Mouse (Mus musculus) heart, embryonic 10.5 days (tissue): ENCODE data around the gene Odf3l2. TPM values are rescaled to one million over a fixed set of nuclear protein-coding genes. Genes with fewer than 3 reads are reported as not detected.

ENCODE experiments used
- DNase-seq: peaks from one replicate; pipeline ENCODE4 v3.0.0-alpha.2; 2017; ENCODE audit warnings: low spot score
- H3K27ac ChIP-seq: fragments of 300-500 bp; sonication (generic); 2 replicates; pipeline ENCODE4 v1.5.1; 2016; ENCODE audit warnings: mild to moderate bottlenecking
- H3K27me3 ChIP-seq: fragments of 300-500 bp; sonication (generic); 2 replicates; pipeline ENCODE4 v1.6.1; 2016; ENCODE audit warnings: mild to moderate bottlenecking; ENCODE audit not compliant: poor library complexity, insufficient read depth, severe bottlenecking
- H3K36me3 ChIP-seq: fragments of 300-500 bp; sonication (generic); 2 replicates; pipeline ENCODE4 v1.6.1; 2016; ENCODE audit warnings: mild to moderate bottlenecking, moderate library complexity
- H3K4me1 ChIP-seq: fragments of 300-500 bp; sonication (generic); 2 replicates; pipeline ENCODE4 v1.6.1; 2016; ENCODE audit warnings: mild to moderate bottlenecking
- H3K4me3 ChIP-seq: fragments of 300-500 bp; sonication (generic); 2 replicates; pipeline ENCODE4 v1.5.1; 2016; ENCODE audit warnings: mild to moderate bottlenecking, moderate library complexity
- H3K9me3 ChIP-seq: fragments of 300-500 bp; sonication (generic); 2 replicates; pipeline ENCODE4 v1.6.1; 2016; ENCODE audit warnings: mild to moderate bottlenecking, moderate library complexity
- WGBS: fragments of 180-500 bp; shearing (Covaris S2); methylation state at CpG from one replicate; pipeline ENCODE4 v1.1.7; 2016; 5-methylcytosine and 5-hydroxymethylcytosine counted together
- polyA plus RNA-seq: library from polyadenylated mRNA; unstranded; fragments of >200 nt; fragmentation: Nextera tagmentation; extraction: Ambion mirVana; gene quantifications from 2 replicates; pipeline ENCODE4 v1.2.1, GENCODE M21; 2016

Gene Odf3l2
- polyA plus RNA-seq, 1 experiment from 2014 or later, result not detected

- Histone ChIP-seq H3K4me3 (peak overlapping the region; percentile 70), H3K27ac (peak overlapping the region; percentile 17), H3K9me3 (no peaks in the 10 kb centered on the region), H3K36me3 (no peaks in the 10 kb centered on the region), H3K4me1 (peaks cover 29% of the 10 kb centered on the region), H3K27me3 (peaks cover 65% of the 10 kb centered on the region)
- 9% methylated on average over 51 of the region's 51 CpGs for WGBS
- no peak for DNase-seq
Measured at GRCm38 (mm10) chr10:79612192-79613135, 33.1 kb downstream of the Odf3l2 start.

DNA sequence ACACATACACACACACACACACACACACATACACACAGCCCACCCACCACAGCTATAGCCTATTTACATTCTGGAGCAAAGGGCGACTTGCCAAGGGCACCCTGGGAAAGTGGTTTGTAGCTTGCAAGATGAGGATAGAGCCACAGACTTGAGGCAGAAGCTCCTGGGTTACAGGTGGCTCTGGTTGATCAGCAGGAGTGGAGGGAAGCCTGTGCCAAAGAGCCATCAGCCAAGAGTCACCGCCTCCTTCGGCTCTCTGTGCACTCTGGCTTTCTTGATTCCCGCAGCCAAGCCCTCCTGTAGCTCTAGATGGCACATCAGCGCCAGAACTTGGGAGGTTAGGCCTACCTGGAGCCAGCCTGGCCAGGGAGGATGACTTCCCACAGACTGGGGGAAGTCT lies 34.2 kb downstream of the Odf3l2 start:
- Histone ChIP-seq H3K4me1 (peaks cover 29% of the 10 kb centered on the region), H3K27me3 (peaks cover 65% of the 10 kb centered on the region), H3K27ac (no peak overlapping the region), H3K4me3 (peak overlapping the region; percentile 70; the same call in 1 of the 2 replicates), H3K36me3 (no peaks in the 10 kb centered on the region), H3K9me3 (no peaks in the 10 kb centered on the region)
- 23% methylated on average over 5 of the region's 5 CpGs for WGBS
- DNase-seq, result no peak

GRCm38 (mm10) chr10:79609276-79609675 lies 36.3 kb downstream of the Odf3l2 start:
- Histone ChIP-seq H3K27me3 (peaks cover 56% of the 10 kb centered on the region), H3K4me3 (no peak overlapping the region), H3K9me3 (no peaks in the 10 kb centered on the region), H3K27ac (no peak overlapping the region), H3K4me1 (peaks cover 29% of the 10 kb centered on the region), H3K36me3 (no peaks in the 10 kb centered on the region)
- 79% methylated on average over 3 of the region's 3 CpGs for WGBS
- no peak for DNase-seq

- WGBS, result 37% methylated on average over 2 of the region's 2 CpGs
- H3K27ac ChIP-seq, result no peak overlapping the region
- H3K27me3 ChIP-seq, result peaks cover 42% of the 10 kb centered on the region
- DNase-seq, result no peak
- no peaks in the 10 kb centered on the region for H3K36me3 ChIP-seq
- H3K9me3 ChIP-seq, result no peaks in the 10 kb centered on the region
- H3K4me1 ChIP-seq, result peaks cover 16% of the 10 kb centered on the region
- no peak overlapping the region for H3K4me3 ChIP-seq
Measured at GRCm38 (mm10) chr10:79607892-79608291, 37.6 kb downstream of the Odf3l2 start.

GRCm38 (mm10) chr10:79606537-79606936 lies 39.0 kb downstream of the Odf3l2 start:
- Histone ChIP-seq H3K27me3 (peaks cover 29% of the 10 kb centered on the region), H3K4me1 (peaks cover 2% of the 10 kb centered on the region), H3K9me3 (no peaks in the 10 kb centered on the region), H3K36me3 (no peaks in the 10 kb centered on the region), H3K27ac (no peak overlapping the region), H3K4me3 (no peak overlapping the region)
- WGBS, result 68% methylated on average over 4 of the region's 4 CpGs
- no peak for DNase-seq

DNA sequence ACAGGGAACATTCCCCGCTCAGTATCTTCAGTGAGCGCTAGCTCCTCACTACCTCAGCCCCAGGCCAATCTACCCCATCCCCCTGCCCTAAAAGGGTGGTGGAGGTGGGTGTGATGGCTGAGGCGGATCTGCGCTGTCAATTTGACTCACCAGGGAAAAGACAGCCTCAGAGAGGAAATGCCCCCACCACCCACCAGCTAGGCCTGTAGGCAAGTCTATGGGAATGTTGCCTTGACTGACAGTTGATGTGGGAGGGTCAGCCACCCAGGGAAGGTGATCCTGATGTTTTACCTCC lies 47.7 kb downstream of the Odf3l2 start:
- no peaks in the 10 kb centered on the region for H3K36me3 ChIP-seq
- no peaks in the 10 kb centered on the region; the same call in 1 of the 2 replicates for H3K4me1 ChIP-seq
- H3K4me3 ChIP-seq, result no peak overlapping the region
- H3K27me3 ChIP-seq, result peaks cover 48% of the 10 kb centered on the region
- no peak for DNase-seq
- no peak overlapping the region for H3K27ac ChIP-seq
- WGBS, result 72% methylated on average over 4 of the region's 4 CpGs
- H3K9me3 ChIP-seq, result no peaks in the 10 kb centered on the region

GRCm38 (mm10) chr10:79597051-79597935 lies 48.2 kb downstream of the Odf3l2 start:
- Histone ChIP-seq H3K9me3 (no peaks in the 10 kb centered on the region), H3K4me1 (no peaks in the 10 kb centered on the region; the same call in 1 of the 2 replicates), H3K27me3 (peaks cover 48% of the 10 kb centered on the region), H3K4me3 (no peak overlapping the region), H3K36me3 (no peaks in the 10 kb centered on the region), H3K27ac (no peak overlapping the region)
- DNase-seq, result no peak
- 38% methylated on average over 13 of the region's 13 CpGs for WGBS

DNA sequence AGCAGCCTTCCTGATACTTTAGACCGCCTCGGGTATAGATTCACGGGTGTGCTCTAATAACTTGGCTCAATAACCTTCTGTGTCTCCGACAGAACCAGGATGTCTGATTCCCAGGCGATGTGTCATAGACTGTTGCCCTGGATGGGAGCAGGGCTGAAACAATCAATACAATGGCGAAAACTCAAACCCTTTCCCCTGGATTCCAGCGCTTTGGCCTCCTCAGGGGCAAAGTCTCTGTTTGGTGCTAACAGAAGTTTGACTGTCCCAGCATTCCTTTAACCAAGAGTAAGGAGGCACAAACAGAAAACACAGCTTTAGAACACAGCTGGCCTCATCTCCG lies 50.0 kb downstream of the Odf3l2 start:
- no peaks in the 10 kb centered on the region for H3K36me3 ChIP-seq
- no peaks in the 10 kb centered on the region; the same call in 1 of the 2 replicates for H3K4me1 ChIP-seq
- H3K4me3 ChIP-seq, result no peak overlapping the region
- H3K27me3 ChIP-seq, result peaks cover 48% of the 10 kb centered on the region
- no peaks in the 10 kb centered on the region for H3K9me3 ChIP-seq
- 54% methylated on average over 8 of the region's 8 CpGs for WGBS
- no peak overlapping the region for H3K27ac ChIP-seq
- no peak for DNase-seq

GRCm38 (mm10) chr10:79594872-79595589 lies 50.5 kb downstream of the Odf3l2 start:
- 19% methylated on average over 17 of the region's 17 CpGs for WGBS
- H3K4me1 ChIP-seq, result no peaks in the 10 kb centered on the region; the same call in 1 of the 2 replicates
- H3K9me3 ChIP-seq, result no peaks in the 10 kb centered on the region
- H3K27ac ChIP-seq, result no peak overlapping the region
- H3K36me3 ChIP-seq, result no peaks in the 10 kb centered on the region
- no peak overlapping the region for H3K4me3 ChIP-seq
- peaks cover 48% of the 10 kb centered on the region for H3K27me3 ChIP-seq
- peak; percentile 86 for DNase-seq

DNA sequence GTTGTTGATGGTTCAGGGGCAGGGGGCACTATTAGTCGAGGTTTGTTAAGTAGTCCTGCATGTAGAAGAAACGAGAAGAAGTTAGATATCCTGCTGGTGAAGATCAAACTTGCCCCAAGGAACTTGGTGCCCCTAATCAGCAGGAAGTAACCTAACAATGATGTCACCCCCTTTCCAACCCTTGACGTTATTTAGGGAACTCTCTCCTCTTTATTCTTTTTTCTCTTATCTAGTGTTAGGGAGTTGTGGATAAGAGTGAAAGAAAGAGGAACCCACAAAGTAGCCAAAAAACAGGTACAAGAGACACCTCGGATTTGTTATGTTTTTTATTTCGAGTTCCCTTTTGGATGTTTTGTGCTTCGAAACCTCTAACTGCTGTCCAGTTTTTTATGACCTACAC lies 51.4 kb downstream of the Odf3l2 start:
- Histone ChIP-seq H3K4me1 (no peaks in the 10 kb centered on the region; the same call in 1 of the 2 replicates), H3K36me3 (no peaks in the 10 kb centered on the region), H3K4me3 (no peak overlapping the region), H3K27ac (no peak overlapping the region), H3K27me3 (peaks cover 48% of the 10 kb centered on the region), H3K9me3 (no peaks in the 10 kb centered on the region)
- WGBS, result 49% methylated on average over 6 of the region's 6 CpGs
- no peak for DNase-seq

DNA sequence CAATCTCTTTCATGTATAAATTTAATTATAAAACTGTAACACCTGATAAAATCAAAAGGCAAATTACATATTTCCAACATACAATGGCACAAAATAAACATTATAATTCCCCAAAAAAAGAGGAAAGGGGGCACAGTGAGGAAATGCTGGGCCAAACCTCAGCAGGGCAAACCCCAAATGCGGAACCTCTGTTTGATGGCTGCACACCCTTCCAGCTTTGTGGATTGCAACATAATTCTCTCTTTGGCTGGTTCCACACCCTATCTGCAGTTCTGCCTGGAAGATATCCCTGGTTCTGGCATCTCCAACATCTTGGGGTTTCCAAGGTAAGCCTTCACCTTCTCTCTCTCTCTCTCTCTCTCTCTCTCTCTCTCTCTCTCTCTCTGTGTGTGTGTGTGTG lies 54.8 kb downstream of the Odf3l2 start:
- Histone ChIP-seq H3K4me3 (no peak overlapping the region), H3K27me3 (peaks cover 32% of the 10 kb centered on the region), H3K27ac (no peak overlapping the region), H3K4me1 (no peaks in the 10 kb centered on the region), H3K9me3 (no peaks in the 10 kb centered on the region), H3K36me3 (no peaks in the 10 kb centered on the region)
- WGBS, result 82% methylated on average over 1 of the region's 1 CpGs
- DNase-seq, result no peak
